Mouse (Mus musculus): ENCODE measurements around the gene Fam170b.

- TF ChIP-seq CTCF (IDR thresholded peaks at IDR 0.05; ENCODE audit: borderline replicate concordance, control insufficient read depth, extremely low read depth, insufficient read depth, low read length, poor library complexity) (no peak), POLR2A (IDR thresholded peaks at IDR 0.05; ENCODE audit: control insufficient read depth, extremely low read depth, insufficient read depth, low read length, poor library complexity) (no peak)
Measured at GRCm38 (mm10) chr14:32816533-32816932, 17.2 kb upstream of the Fam170b start.

Data from thymus, adult 2 months (tissue).